Mouse (Mus musculus) CH12.LX (cell line): ENCODE measurements around the gene Col18a1. TPM values are rescaled to one million over a fixed set of nuclear protein-coding genes. Genes with fewer than 3 reads are reported as not detected.

ENCODE experiments used
- DNase-seq: peaks from one replicate; pipeline ENCODE4 v3.0.0-alpha.2; 2013; ENCODE audit errors: extremely low read depth
- H3K27ac ChIP-seq: 2 replicates; pipeline ENCODE4 v1.5.1; 2012; ENCODE audit warnings: low read depth, mild to moderate bottlenecking, control low read depth, moderate library complexity; ENCODE audit not compliant: insufficient read depth
- H3K27me3 ChIP-seq: replicated peaks from 2 replicates; pipeline ENCODE3; 2012; ENCODE audit warnings: inconsistent platforms
- H3K36me3 ChIP-seq, 2 experiments: replicated peaks in 1 of 2; 2 replicates each; pipeline versions ENCODE3 to v1.6.1; 2012; ENCODE audit warnings: inconsistent platforms in 1 of 2, low read length in 1 of 2, mild to moderate bottlenecking in 1 of 2, mixed read lengths in 1 of 2, moderate library complexity in 1 of 2; ENCODE audit not compliant: control insufficient read depth in 1 of 2, insufficient read depth in 1 of 2
- H3K4me1 ChIP-seq, 2 experiments: 2 replicates each; pipeline ENCODE4 v1.6.1; 2012; ENCODE audit warnings: inconsistent platforms in 1 of 2, moderate library complexity in 1 of 2; ENCODE audit not compliant: insufficient read depth in 2 of 2, control insufficient read depth in 1 of 2
- H3K4me2 ChIP-seq: 2 replicates; pipeline ENCODE4 v1.6.1; 2012; ENCODE audit warnings: low read depth, mild to moderate bottlenecking, control low read depth; ENCODE audit not compliant: poor library complexity, insufficient read depth, severe bottlenecking
- H3K4me3 ChIP-seq, 3 experiments: fragments of 150-350 bp in 1 of 3; sonication (generic) in 1 of 3; replicated peaks in 1 of 3; 2 replicates each; pipeline versions ENCODE3 to v1.5.1; 2011 to 2012; ENCODE audit warnings: low read depth in 2 of 3, low read length in 2 of 3, mild to moderate bottlenecking in 2 of 3, moderate library complexity in 2 of 3, control low read depth in 1 of 3, improper control_type of control experiment in 1 of 3, inconsistent platforms in 1 of 3, mixed read lengths in 1 of 3; ENCODE audit not compliant: poor library complexity in 1 of 3
- H3K79me2 ChIP-seq: replicated peaks from 2 replicates; pipeline ENCODE4 v1.6.1; 2012; ENCODE audit warnings: mild to moderate bottlenecking, moderate library complexity; ENCODE audit not compliant: control insufficient read depth, poor library complexity, insufficient read depth, severe bottlenecking; ENCODE audit errors: extremely low read depth
- H3K9ac ChIP-seq: 2 replicates; pipeline ENCODE4 v1.6.1; 2012; ENCODE audit warnings: low read depth, mild to moderate bottlenecking, control low read depth, moderate library complexity; ENCODE audit not compliant: insufficient read depth
- H3K9me3 ChIP-seq: replicated peaks from 2 replicates; pipeline ENCODE3; 2012; ENCODE audit warnings: low read length, inconsistent platforms, mixed read lengths
- BHLHE40 ChIP-seq: IDR thresholded peaks from 2 replicates; pipeline ENCODE4 v1.6.1; 2011; ENCODE audit warnings: mild to moderate bottlenecking, low read depth, low read length, improper control_type of control experiment
- CTCF ChIP-seq, 2 experiments: IDR thresholded peaks in 1 of 2; conservative IDR thresholded peaks in 1 of 2; 2 replicates each; pipeline ENCODE4 v1.5.1; 2011 to 2012; ENCODE audit warnings: low read depth in 2 of 2, low read length in 2 of 2, improper control_type of control experiment in 1 of 2, inconsistent platforms in 1 of 2, mild to moderate bottlenecking in 1 of 2, moderate library complexity in 1 of 2
- E2F4 ChIP-seq: IDR thresholded peaks from 2 replicates; pipeline ENCODE4 v1.6.1; 2011; ENCODE audit warnings: low read depth, low read length, improper control_type of control experiment; ENCODE audit not compliant: insufficient replicate concordance
- EP300 ChIP-seq: IDR thresholded peaks from 2 replicates; pipeline ENCODE4 v1.6.1; 2011; ENCODE audit warnings: low read length, improper control_type of control experiment
- HCFC1 ChIP-seq: IDR thresholded peaks from 2 replicates; pipeline ENCODE4 v1.6.1; 2012; ENCODE audit warnings: low read depth, mild to moderate bottlenecking, inconsistent platforms, low read length, improper control_type of control experiment
- MAX ChIP-seq: IDR thresholded peaks from 2 replicates; pipeline ENCODE4 v1.6.1; 2011; ENCODE audit warnings: low read length, improper control_type of control experiment
- MYC ChIP-seq: IDR thresholded peaks from 2 replicates; pipeline ENCODE4 v1.6.1; 2011; ENCODE audit warnings: low read depth, mild to moderate bottlenecking, improper control_type of control experiment, low read length
- NRF1 ChIP-seq: IDR thresholded peaks from 2 replicates; pipeline ENCODE4 v1.6.1; 2014; ENCODE audit warnings: low read depth, mild to moderate bottlenecking, inconsistent platforms, low read length, improper control_type of control experiment, moderate library complexity
- RAD21 ChIP-seq: IDR thresholded peaks from 2 replicates; pipeline ENCODE4 v1.6.1; 2011; ENCODE audit warnings: low read depth, mild to moderate bottlenecking, low read length, improper control_type of control experiment, moderate library complexity
- SMC3 ChIP-seq: IDR thresholded peaks from 2 replicates; pipeline ENCODE4 v1.6.1; 2011; ENCODE audit warnings: low read depth, low read length, improper control_type of control experiment
- TCF12 ChIP-seq: IDR thresholded peaks from 2 replicates; pipeline ENCODE4 v1.6.1; 2014; ENCODE audit warnings: low read depth, mild to moderate bottlenecking, inconsistent platforms, low read length, improper control_type of control experiment
- ZKSCAN1 ChIP-seq: IDR thresholded peaks from 2 replicates; pipeline ENCODE4 v1.6.1; 2012; ENCODE audit warnings: low read depth, inconsistent platforms, low read length, improper control_type of control experiment, borderline replicate concordance
- dilution Hi-C: fragments of 300-500 bp; cut with MboI; formaldehyde crosslinking; loops from 2 replicates; pipeline ENCODE4 v1.14.3; 2020; ENCODE audit warnings: low sequenced_read_pairs; ENCODE audit not compliant: extremely low pct_unique_long_range_greater_than_20kb, extremely low pct_ligation_motif_present
- in situ Hi-C: fragments of 300-500 bp; cut with MboI; formaldehyde crosslinking; loops from 3 replicates; pipeline ENCODE4 v1.14.3; 2019; ENCODE audit warnings: low sequenced_read_pairs, low pct_ligation_motif_present, low pct_unique_long_range_greater_than_20kb, mixed read lengths
- polyA plus RNA-seq: library from polyadenylated mRNA; unstranded; fragments of >175 nt; gene quantifications from 2 replicates; pipeline ENCODE4 v1.2.1, GENCODE M21; 2012; ENCODE audit warnings: low read depth; ENCODE audit not compliant: insufficient read length
- total RNA-seq, 2 experiments: library from RNA; depleted of rRNA; stranded (reverse); fragments of 300-350 nt in 1 of 2; fragments of >200 nt in 1 of 2; gene quantifications; 2 replicates each; pipeline ENCODE4 v1.2.3; 2012 to 2014

The Col18a1 gene
- total and polyA plus RNA-seq, 3 experiments, result 0.17 to 14.5 (median 1.7) TPM

DNA sequence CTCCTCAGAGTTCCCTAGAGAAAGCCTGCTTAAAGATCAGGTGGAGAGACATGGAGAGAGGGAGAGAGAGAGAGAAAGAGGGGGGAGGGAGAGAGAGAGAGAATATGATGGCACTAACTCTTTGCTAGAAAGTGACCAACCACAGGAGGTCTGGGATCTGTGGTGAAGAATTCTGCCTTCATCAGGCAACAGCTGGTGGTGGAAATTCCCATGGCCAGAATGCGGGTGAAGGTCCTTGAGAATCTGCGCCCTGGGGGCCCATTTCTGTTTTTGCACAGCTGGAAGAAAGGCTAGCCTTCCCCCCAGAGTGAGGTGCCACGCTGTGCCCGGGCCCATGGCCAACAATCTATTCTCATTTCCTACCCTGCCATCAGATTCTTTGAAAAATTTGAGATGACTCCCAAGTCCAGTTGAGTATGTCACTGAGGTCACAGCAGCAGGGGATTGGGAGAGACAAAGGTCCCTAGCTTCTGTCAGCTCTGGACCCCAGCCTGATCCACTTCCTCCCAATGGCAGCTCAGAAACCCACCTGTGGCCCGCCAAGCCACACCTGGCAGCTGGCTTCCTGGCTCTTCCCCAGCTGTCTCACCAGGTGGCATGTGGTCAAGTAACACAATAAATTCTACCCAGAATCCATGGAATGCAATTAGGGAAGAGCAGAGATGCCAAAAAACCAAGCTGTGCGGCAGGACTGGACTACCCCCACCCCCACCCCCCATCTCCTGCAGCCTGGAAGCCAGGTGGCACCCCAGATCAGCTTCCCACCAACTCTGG is 36.5 kb downstream of the Col18a1 start:
- Histone ChIP-seq H3K36me3 (no peaks in the 10 kb centered on the region), H3K4me1 (peaks cover 2 to 3% of the 10 kb centered on the region in 2 experiments; a peak in 1 of 4 replicates), H3K9ac (no peak overlapping the region), H3K79me2 (no peaks in the 10 kb centered on the region), H3K4me3 (no peak overlapping the region), H3K9me3 (no peaks in the 10 kb centered on the region), H3K4me2 (no peak overlapping the region), H3K27ac (no peak overlapping the region), H3K27me3 (peaks cover 64% of the 10 kb centered on the region)
- no peak for DNase-seq
- in situ Hi-C loops, result loop anchor here (5.0 to 25.0 kb wide), 5 partner anchors 48 to 357 kb away; no protein-coding TSS in a partner anchor
- TF ChIP-seq NRF1 (no peak), TCF12 (peak; percentile 38; the same call in 1 of the 2 replicates)
- dilution Hi-C loops, result no loop called here

DNA sequence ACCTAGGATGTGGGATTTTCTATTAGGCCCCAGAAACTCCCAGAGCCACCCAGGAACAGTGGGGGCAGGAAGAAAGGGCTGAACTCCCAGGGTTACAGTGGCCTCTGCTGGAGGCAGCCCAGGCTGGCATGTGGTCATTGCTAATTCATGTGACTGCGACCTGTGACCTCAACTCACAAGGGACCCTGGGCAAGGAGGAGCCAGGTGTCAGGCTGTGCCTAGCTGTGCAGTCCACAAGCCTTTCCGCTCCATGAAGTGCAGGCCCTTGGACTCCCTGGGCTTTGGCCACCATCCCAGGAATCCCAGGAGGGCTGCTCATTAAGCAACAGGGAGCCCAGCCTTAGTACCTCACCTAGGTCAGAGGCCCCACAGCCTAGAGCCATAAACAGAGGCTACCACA is 38.4 kb downstream of the Col18a1 start:
- no peak overlapping the region for H3K9ac ChIP-seq
- H3K9me3 ChIP-seq, result no peaks in the 10 kb centered on the region
- dilution Hi-C loops, result no loop called here
- no peaks in the 10 kb centered on the region for H3K36me3 ChIP-seq
- H3K27me3 ChIP-seq, result peaks cover 56% of the 10 kb centered on the region
- no peak overlapping the region for H3K4me3 ChIP-seq
- TF ChIP-seq SMC3 (peak; percentile 94), RAD21 (peak; percentile 86), HCFC1 (no peak), EP300 (no peak), CTCF (conservative IDR thresholded peaks at IDR 0.05 in 1 of 2, IDR thresholded peaks at IDR 0.05 in 1 of 2; ENCODE audit: low read depth in 2 of 2, low read length in 2 of 2) (peak in 1 of 2 experiments; percentile 88; a peak in 2 of 4 replicates), MYC (peak; percentile 63; the same call in 1 of the 2 replicates), BHLHE40 (peak; percentile 63)
- no peak overlapping the region for H3K27ac ChIP-seq
- peak; percentile 25 for DNase-seq
- peaks cover 2 to 3% of the 10 kb centered on the region in 2 experiments; a peak in 1 of 4 replicates for H3K4me1 ChIP-seq
- no peak overlapping the region for H3K4me2 ChIP-seq
- H3K79me2 ChIP-seq, result no peaks in the 10 kb centered on the region
- in situ Hi-C loops, result loop anchor here (5.0 to 25.0 kb wide), 2 partner anchors 46 to 359 kb away; no protein-coding TSS in a partner anchor

DNA sequence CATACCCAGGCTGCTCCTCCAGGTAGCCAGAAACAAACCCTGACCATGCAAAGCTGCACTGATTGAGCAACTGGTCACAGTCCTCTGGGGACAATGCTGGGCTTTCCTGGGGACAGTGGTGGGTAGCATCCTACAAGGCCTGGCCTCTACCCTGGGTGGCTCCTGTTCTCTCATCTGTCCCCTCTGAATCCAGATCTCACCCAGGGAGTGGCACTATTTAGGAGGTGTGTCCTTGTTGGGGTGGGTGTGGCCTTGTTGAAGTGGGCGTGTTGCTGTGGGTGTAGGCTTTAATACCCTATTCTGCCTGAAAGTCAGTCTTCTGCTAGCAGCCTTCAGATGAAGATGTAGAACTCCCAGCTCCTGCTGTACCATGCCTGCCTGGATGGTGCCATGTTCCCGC is 39.8 kb downstream of the Col18a1 start:
- Histone ChIP-seq H3K4me2 (no peak overlapping the region), H3K36me3 (no peaks in the 10 kb centered on the region), H3K9me3 (no peaks in the 10 kb centered on the region), H3K27ac (no peak overlapping the region), H3K4me3 (no peak overlapping the region), H3K4me1 (peaks cover 2 to 3% of the 10 kb centered on the region in 2 experiments; a peak in 1 of 4 replicates), H3K27me3 (peaks cover 50% of the 10 kb centered on the region), H3K79me2 (no peaks in the 10 kb centered on the region), H3K9ac (no peak overlapping the region)
- no peak for TF ChIP-seq MAX
- no peak for TF ChIP-seq ZKSCAN1
- no peak for TF ChIP-seq E2F4
- no peak for TF ChIP-seq MYC
- dilution Hi-C loops, result no loop called here
- no peak for DNase-seq
- in situ Hi-C loops, result loop anchor here (5.0 to 25.0 kb wide), 2 partner anchors 44 to 361 kb away; no protein-coding TSS in a partner anchor
